Mouse (Mus musculus) mature B cell (primary cell): ENCODE data around the gene D7Ertd443e.

ENCODE experiments used
- in situ Hi-C: fragments of 300-500 bp; cut with MboI; formaldehyde crosslinking; loops from 2 replicates; pipeline ENCODE4 v1.14.3; 2019

Gene D7Ertd443e

GRCm38 (mm10) chr7:134227101-134227500 is 158.4 kb downstream of the D7Ertd443e start:
- in situ Hi-C loops = no loop called here

DNA sequence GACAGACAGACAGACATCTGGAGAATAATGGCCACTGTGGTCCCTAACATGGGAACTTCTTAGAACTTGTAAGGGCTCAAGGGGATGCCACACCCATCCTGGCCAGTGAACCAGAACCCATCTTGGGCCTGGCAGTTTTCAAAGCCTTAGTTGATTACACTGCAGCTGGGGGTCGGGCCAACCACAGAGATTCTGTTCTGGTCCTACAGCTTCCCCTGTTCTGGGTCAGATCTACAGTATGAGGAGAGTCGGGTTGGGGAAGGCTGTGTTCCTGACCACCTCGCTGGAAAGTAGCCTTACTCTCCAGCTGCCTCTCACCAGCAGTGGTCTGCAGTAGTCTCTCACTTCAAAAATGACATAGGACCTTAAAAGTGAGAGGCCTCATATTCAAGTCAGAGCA is 159.2 kb downstream of the D7Ertd443e start:
- in situ Hi-C loops = no loop called here

GRCm38 (mm10) chr7:134224741-134225612 is 160.5 kb downstream of the D7Ertd443e start:
- in situ Hi-C loops = no loop called here

DNA sequence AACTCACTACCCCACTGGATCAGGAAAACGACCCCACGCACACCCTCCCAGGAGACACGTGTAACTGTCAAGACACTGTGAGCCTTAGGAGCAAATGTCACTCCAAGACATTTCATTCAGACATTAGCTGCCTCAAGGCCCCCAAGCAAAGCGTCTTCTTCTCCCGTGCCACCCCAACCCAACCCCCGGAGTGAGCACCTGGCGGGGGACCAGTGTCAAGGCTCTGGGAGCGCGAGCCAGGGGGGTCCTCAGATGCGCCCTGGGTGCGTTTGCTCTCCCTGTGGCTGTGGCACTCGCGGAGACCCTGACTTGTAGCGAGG is 161.1 kb downstream of the D7Ertd443e start:
- in situ Hi-C loops = no loop called here

GRCm38 (mm10) chr7:134223444-134224161 is 161.9 kb downstream of the D7Ertd443e start:
- in situ Hi-C loops = no loop called here
